ENCODE assay signal across 8 mouse cellular contexts in genomic region chr5:25067122-25067521, GRCm38 (mm10). TPM values are rescaled to one million over a fixed set of nuclear protein-coding genes. Genes with fewer than 3 reads are reported as not detected.
DNase-seq lines count a peak whose midpoint lies in the region; ATAC-seq lines count a peak whose summit lies in the region.

No protein-coding gene starts in this region.

- no peak for ATAC-seq in cerebellum, adult (ENCODE audit: insufficient number of reproducible peaks, low FRiP score, low TSS enrichment)
- ATAC-seq in intestine, embryonic 16.5 days = 0 out of 2 replicates have a peak, but pooled peaks have one; percentile 39
- ATAC-seq in lung, embryonic 16.5 days (ENCODE audit: low read depth) = peak; percentile 48

- H3K27ac ChIP-seq in intestine, embryonic 16.5 days (ENCODE audit: low read length) = no peak overlapping the region
- peak overlapping the region; percentile 92 for H3K27ac ChIP-seq in lung, embryonic 16.5 days (ENCODE audit: low read length)

- no peak overlapping the region for H3K9ac ChIP-seq in intestine, embryonic 16.5 days (ENCODE audit: low read depth, low read length)
- no peak overlapping the region; the same call in 1 of the 2 replicates for H3K9ac ChIP-seq in lung, embryonic 16.5 days (ENCODE audit: low read length)

- peaks cover 23% of the 10 kb centered on the region for H3K4me1 ChIP-seq in intestine, embryonic 16.5 days (ENCODE audit: control insufficient read depth, insufficient read depth, low read length)
- H3K4me1 ChIP-seq in lung, embryonic 16.5 days (replicated peaks; ENCODE audit: control insufficient read depth, insufficient read depth, low read length) = peaks cover 44% of the 10 kb centered on the region

- peak; percentile 42 to 58 for DNase-seq in cerebellum, postnatal 25 days
- peak; percentile 26 for DNase-seq in right cerebral cortex, postnatal 14 days
- no peak for DNase-seq in right cerebral cortex, postnatal 25 days
- no peak for DNase-seq in thymus, postnatal 14 days
- DNase-seq in embryo, embryonic 9.5 days (ENCODE audit: extremely low spot score) = no peak

- H3K9me3 ChIP-seq in intestine, embryonic 16.5 days (ENCODE audit: control insufficient read depth, low read length) = no peaks in the 10 kb centered on the region
- no peaks in the 10 kb centered on the region for H3K9me3 ChIP-seq in lung, embryonic 16.5 days (ENCODE audit: control insufficient read depth, low read length)

- no peaks in the 10 kb centered on the region for H3K27me3 ChIP-seq in intestine, embryonic 16.5 days (replicated peaks; ENCODE audit: control insufficient read depth, insufficient read depth, low read length)
- no peaks in the 10 kb centered on the region for H3K27me3 ChIP-seq in lung, embryonic 16.5 days (ENCODE audit: control insufficient read depth, insufficient read depth, low read depth, low read length)

- WGBS in intestine, embryonic 16.5 days = 46% methylated on average over 6 of the region's 6 CpGs
- 11% methylated on average over 6 of the region's 6 CpGs for WGBS in lung, embryonic 16.5 days

- H3K4me3 ChIP-seq in intestine, embryonic 16.5 days (ENCODE audit: low read length) = no peak overlapping the region
- no peak overlapping the region for H3K4me3 ChIP-seq in lung, embryonic 16.5 days (ENCODE audit: low read length)

- H3K4me2 ChIP-seq in intestine, embryonic 16.5 days (ENCODE audit: low read depth, low read length) = no peak overlapping the region
- no peak overlapping the region for H3K4me2 ChIP-seq in lung, embryonic 16.5 days (ENCODE audit: low read depth, low read length)

- H3K36me3 ChIP-seq in intestine, embryonic 16.5 days (ENCODE audit: control insufficient read depth, insufficient read depth, low read length) = no peaks in the 10 kb centered on the region
- H3K36me3 ChIP-seq in lung, embryonic 16.5 days (ENCODE audit: control insufficient read depth, insufficient read depth, low read length) = no peaks in the 10 kb centered on the region

RNA-seq across cellular contexts. Expression of gene Prkag2, which starts 33.3 kb away (rescaled TPM):
- 53.0 and 54.1 TPM in 2 replicates for polyA plus RNA-seq in intestine, embryonic 16.5 days (2015; fragmentation: Nextera tagmentation; extraction: Ambion mirVana)
- 25.5 and 28.0 TPM in 2 replicates for polyA plus RNA-seq in lung, embryonic 16.5 days (2015; fragmentation: Nextera tagmentation; extraction: Ambion mirVana)

Comparison
In these comparisons a context has a peak if more than half of its experiments do, and no peak if none do; other contexts are left out.
1. DNase-seq: peak in cerebellum, postnatal 25 days (2 of 2) and right cerebral cortex, postnatal 14 days (single experiment); none in right cerebral cortex, postnatal 25 days (single experiment), thymus, postnatal 14 days (single experiment) and embryo, embryonic 9.5 days (single experiment).